Mouse (Mus musculus): ENCODE data around the gene H2-K1. TPM values are rescaled to one million over a fixed set of nuclear protein-coding genes. Genes with fewer than 3 reads are reported as not detected.

Gene H2-K1
- polyA plus RNA-seq, 1 experiment from 2014 or later, result 37.4 TPM

DNA sequence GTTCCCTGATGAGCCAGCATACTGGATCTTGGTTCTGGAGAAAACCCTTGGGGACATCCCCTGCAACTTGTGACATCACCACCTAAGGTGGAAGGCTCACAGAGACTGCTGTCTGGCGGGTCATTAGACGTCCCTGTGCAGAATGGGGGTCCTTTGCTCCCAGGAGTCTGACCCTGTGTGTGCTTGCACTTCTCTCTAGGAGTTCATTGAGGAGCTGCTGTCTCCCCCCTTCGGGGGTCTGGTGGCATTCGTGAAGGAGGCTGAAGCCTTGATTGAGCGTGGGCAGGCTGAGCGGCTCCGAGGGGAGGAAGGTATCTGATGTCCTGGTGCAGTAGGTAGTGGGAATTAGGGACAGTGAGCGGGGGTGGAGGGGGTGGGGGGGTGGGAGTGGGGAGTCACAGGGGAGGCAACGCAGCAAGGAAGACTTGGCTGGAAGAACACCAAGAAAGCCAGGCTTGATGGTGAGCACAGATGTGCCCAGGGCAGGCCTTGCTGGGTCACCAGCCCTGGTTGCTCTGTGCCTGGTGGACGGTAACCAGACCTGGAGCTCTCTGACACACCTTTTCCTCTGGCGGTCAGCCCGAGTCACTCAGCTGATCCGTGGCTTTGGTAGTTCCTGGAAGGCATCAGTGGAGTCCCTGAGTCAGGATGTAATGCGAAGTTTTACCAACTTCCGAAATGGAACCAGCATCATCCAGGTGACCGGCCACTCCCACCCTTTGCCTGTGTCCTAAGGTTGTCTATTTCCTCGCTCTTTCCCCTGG, 34.9 kb downstream of the H2-K1 start:
- Histone ChIP-seq H3K9ac (no peak overlapping the region), H3K36me3 (peaks cover 36% of the 10 kb centered on the region), H3K4me3 (no peak overlapping the region), H3K4me1 (replicated peaks) (no peaks in the 10 kb centered on the region), H3K27me3 (no peaks in the 10 kb centered on the region), H3K27ac (no peak overlapping the region), H3K9me3 (replicated peaks) (no peaks in the 10 kb centered on the region), H3K4me2 (no peak overlapping the region)
- WGBS, result 88% methylated on average over 17 of the region's 17 CpGs
- ATAC-seq (replicated peaks; ENCODE audit: insufficient number of reproducible peaks, insufficient read depth, low FRiP score, low read depth), result no peak

DNA sequence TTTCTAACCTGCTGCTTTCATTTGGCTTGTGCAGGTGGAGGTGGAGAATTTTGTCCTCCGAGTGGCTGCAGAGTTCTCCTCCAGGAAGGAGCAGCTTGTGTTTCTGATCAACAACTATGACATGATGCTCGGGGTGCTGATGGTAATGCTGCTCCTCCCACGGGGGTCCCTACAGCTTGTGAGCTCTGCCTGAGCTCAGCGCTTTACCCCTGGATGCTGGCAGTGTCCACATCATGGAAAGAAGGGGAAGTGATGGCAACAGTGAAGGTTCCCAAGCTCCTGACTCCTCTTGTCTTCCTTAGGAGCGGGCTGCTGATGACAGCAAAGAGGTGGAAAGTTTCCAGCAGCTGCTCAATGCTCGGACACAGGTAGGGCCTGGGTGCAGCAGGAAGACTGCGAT, 37.3 kb downstream of the H2-K1 start:
- no peak overlapping the region for H3K9ac ChIP-seq
- no peaks in the 10 kb centered on the region for H3K27me3 ChIP-seq
- H3K27ac ChIP-seq, result no peak overlapping the region
- no peak overlapping the region for H3K4me2 ChIP-seq
- no peaks in the 10 kb centered on the region for H3K4me1 ChIP-seq (replicated peaks)
- no peak for ATAC-seq (replicated peaks; ENCODE audit: insufficient number of reproducible peaks, insufficient read depth, low FRiP score, low read depth)
- H3K4me3 ChIP-seq, result no peak overlapping the region
- H3K36me3 ChIP-seq, result peaks cover 53% of the 10 kb centered on the region
- no peaks in the 10 kb centered on the region for H3K9me3 ChIP-seq (replicated peaks)
- WGBS, result 92% methylated on average over 7 of the region's 7 CpGs

DNA sequence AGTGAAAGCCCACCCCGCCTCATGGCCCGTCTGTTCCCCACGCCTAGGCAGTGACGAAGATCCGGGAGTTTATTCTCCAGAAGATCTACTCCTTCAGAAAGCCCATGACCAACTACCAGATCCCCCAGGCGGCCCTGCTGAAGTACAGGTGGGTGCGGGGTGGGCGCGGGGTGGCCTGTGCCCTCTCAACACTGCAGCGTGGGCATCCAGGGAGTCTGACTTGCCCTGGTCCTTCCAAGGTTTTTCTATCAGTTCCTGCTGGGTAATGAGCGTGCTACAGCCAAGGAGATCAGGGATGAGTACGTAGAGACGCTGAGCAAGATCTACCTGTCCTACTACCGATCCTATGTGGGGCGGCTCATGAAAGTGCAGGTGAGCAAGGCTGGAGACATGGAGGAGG, 40.2 kb downstream of the H2-K1 start:
- Histone ChIP-seq H3K4me3 (no peak overlapping the region), H3K27me3 (no peaks in the 10 kb centered on the region), H3K4me2 (no peak overlapping the region), H3K9ac (no peak overlapping the region), H3K4me1 (replicated peaks) (peaks cover 6% of the 10 kb centered on the region), H3K36me3 (peaks cover 45% of the 10 kb centered on the region), H3K9me3 (replicated peaks) (no peaks in the 10 kb centered on the region), H3K27ac (no peak overlapping the region)
- WGBS, result 88% methylated on average over 15 of the region's 15 CpGs
- ATAC-seq (replicated peaks; ENCODE audit: insufficient number of reproducible peaks, insufficient read depth, low FRiP score, low read depth), result no peak

DNA sequence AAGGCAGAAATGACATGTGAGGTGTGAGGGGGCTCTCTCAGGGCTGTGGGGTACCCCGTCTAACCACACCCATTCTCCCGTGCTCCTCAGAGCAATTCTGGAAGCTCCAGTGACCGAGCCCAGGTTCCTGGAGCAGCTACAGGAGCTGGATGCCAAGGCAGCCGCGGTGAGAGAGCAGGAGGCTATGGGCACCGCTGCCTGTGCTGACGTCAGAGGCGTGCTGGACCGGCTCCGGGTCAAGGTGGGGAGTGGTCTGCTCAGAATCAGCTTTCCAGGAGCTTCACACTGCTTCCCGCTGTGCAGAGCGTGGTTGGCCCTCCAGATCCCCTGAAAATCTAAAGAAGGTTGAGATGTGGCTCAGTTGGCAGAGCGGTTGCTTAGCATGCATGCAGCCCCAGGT, 41.0 kb downstream of the H2-K1 start:
- H3K4me3 ChIP-seq, result no peak overlapping the region
- H3K9me3 ChIP-seq (replicated peaks), result no peaks in the 10 kb centered on the region
- H3K4me1 ChIP-seq (replicated peaks), result peaks cover 12% of the 10 kb centered on the region
- peaks cover 43% of the 10 kb centered on the region for H3K36me3 ChIP-seq
- WGBS, result 93% methylated on average over 13 of the region's 13 CpGs
- no peak overlapping the region for H3K27ac ChIP-seq
- no peak overlapping the region for H3K9ac ChIP-seq
- no peak for ATAC-seq (replicated peaks; ENCODE audit: insufficient number of reproducible peaks, insufficient read depth, low FRiP score, low read depth)
- H3K27me3 ChIP-seq, result no peaks in the 10 kb centered on the region
- H3K4me2 ChIP-seq, result no peak overlapping the region

DNA sequence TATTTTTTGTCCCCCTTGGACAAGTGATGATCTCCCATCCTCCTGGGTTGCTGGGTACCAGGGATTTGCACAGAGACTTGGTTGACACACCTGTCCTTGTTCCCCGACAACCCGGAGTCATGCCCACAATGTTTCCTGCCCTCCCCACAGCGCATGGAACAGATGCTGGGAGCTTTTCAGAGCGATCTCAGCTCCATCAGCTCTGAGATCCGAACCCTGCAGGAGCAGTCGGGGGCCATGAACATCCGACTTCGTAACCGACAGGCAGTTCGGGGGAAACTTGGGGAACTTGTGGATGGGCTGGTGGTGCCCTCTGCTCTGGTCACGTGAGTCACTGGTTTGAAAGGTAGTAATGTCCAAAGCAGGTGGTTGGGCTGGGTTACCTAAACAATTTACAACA, 41.7 kb downstream of the H2-K1 start:
- H3K4me2 ChIP-seq, result no peak overlapping the region
- ATAC-seq (replicated peaks; ENCODE audit: insufficient number of reproducible peaks, insufficient read depth, low FRiP score, low read depth), result no peak
- peaks cover 41% of the 10 kb centered on the region for H3K36me3 ChIP-seq
- no peak overlapping the region for H3K9ac ChIP-seq
- H3K27ac ChIP-seq, result no peak overlapping the region
- no peaks in the 10 kb centered on the region for H3K27me3 ChIP-seq
- no peaks in the 10 kb centered on the region for H3K9me3 ChIP-seq (replicated peaks)
- H3K4me3 ChIP-seq, result no peak overlapping the region
- 93% methylated on average over 11 of the region's 11 CpGs for WGBS
- H3K4me1 ChIP-seq (replicated peaks), result peaks cover 19% of the 10 kb centered on the region

DNA sequence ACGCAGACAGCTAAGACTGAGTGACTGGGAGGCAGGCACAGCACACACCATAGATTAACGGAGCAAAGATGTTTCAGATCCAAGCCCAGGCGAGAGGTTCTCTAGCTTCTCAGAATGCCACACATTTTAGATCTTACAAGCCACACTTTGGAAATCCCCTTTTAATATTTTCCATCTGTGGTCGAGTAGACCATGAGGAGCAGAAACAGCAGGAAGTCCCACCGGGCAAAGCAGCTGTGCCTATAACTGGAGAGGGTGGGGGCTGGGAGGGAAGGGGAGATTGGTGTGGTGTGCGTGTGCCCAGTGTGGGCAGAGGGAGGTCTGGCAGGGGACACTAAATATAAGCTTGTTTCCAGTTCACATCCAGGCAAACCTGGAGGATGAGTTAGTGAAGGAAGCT, 42.7 kb downstream of the H2-K1 start:
- no peak overlapping the region for H3K9ac ChIP-seq
- H3K27me3 ChIP-seq, result no peaks in the 10 kb centered on the region
- peaks cover 41% of the 10 kb centered on the region for H3K36me3 ChIP-seq
- 84% methylated on average over 6 of the region's 6 CpGs for WGBS
- ATAC-seq (replicated peaks; ENCODE audit: insufficient number of reproducible peaks, insufficient read depth, low FRiP score, low read depth), result no peak
- no peak overlapping the region for H3K4me2 ChIP-seq
- H3K4me3 ChIP-seq, result no peak overlapping the region
- H3K27ac ChIP-seq, result no peak overlapping the region
- no peaks in the 10 kb centered on the region for H3K9me3 ChIP-seq (replicated peaks)
- H3K4me1 ChIP-seq (replicated peaks), result peaks cover 28% of the 10 kb centered on the region

DNA sequence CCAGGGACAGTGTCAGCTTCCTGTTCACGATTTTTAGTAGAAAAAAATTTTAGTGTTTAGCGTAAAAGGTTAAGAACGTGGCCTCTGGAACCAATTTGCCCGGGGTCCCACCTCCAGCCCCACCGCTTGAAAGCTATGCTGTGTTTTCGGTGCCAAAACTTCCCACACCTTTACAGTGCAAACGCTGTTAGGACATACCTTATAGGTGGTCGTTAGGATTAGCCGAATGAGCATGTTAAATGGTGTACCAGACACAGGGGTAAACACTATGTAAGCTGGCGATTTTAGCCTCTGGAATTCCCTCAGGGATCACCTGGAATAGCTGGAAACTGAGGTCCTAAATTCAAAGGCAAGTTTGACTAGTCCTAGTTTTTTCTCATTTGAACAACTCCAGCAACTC, 43.8 kb downstream of the H2-K1 start:
- H3K4me2 ChIP-seq, result peak overlapping the region; percentile 74

DNA sequence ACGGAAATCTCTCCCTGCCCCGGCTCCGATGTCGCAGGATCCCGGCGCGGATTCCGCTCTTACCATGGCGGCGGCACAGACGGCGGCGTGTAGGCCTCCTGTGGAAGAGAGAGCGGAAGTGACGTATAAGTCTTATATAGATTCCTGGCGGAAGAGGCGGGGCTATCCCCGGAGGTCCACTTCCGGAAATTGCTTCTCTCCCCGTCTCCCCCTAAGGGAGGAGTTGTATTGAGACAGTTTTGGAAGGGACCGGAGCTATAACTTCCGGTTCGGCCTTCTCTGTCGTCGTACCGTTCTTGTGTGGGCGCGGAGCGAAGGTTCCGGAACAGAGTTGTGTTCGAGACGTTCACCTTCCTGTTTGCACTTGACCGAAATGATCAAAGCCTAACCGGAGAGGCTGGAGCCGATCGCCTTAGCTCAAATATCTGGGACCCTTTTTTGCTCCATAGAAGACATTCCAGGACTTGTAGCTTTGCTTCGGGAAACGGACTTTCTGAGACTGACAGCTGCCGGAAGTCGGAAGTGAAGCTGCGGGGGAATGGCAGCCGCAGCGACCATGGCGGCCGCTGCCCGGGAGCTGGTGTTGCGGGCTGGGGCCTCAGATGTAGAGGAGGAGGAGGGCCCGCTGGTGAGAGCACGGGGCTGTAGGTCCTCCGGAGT, 44.5 kb downstream of the H2-K1 start, which contains the start of the genes Vps52 and Rps18:
Gene Vps52 (plus strand): TSS at position 258 of the 660 bp plus-strand sequence.
Gene Rps18 (minus strand): TSS at position 447 of the 660 bp plus-strand sequence.
- Histone ChIP-seq H3K27me3 (no peaks in the 10 kb centered on the region), H3K36me3 (peaks cover 46% of the 10 kb centered on the region), H3K4me2 (peak within 1 kb of the TSS; percentile 74), H3K9me3 (replicated peaks) (no peaks in the 10 kb centered on the region), H3K4me1 (replicated peaks) (peaks cover 44% of the 10 kb centered on the region), H3K9ac (peak within 1 kb of the TSS; percentile 91), H3K4me3 (peak within 1 kb of the TSS; percentile 84), H3K27ac (peak within 1 kb of the TSS; percentile 87)
- under 1% methylated on average over 50 of the region's 50 CpGs for WGBS
- ATAC-seq (replicated peaks; ENCODE audit: insufficient number of reproducible peaks, insufficient read depth, low FRiP score, low read depth), result peak; percentile 88

More for the DNA sequence above, 43.8 kb downstream of the H2-K1 start:
- peak overlapping the region; percentile 72 for H3K9ac ChIP-seq
- no peaks in the 10 kb centered on the region for H3K27me3 ChIP-seq
- H3K4me1 ChIP-seq (replicated peaks), result peaks cover 38% of the 10 kb centered on the region
- peaks cover 51% of the 10 kb centered on the region for H3K36me3 ChIP-seq
- H3K9me3 ChIP-seq (replicated peaks), result no peaks in the 10 kb centered on the region
- no peak for ATAC-seq (replicated peaks; ENCODE audit: insufficient number of reproducible peaks, insufficient read depth, low FRiP score, low read depth)
- 6% methylated on average over 10 of the region's 10 CpGs for WGBS
- H3K27ac ChIP-seq, result peak overlapping the region; percentile 87
- H3K4me3 ChIP-seq, result peak overlapping the region; percentile 84

DNA sequence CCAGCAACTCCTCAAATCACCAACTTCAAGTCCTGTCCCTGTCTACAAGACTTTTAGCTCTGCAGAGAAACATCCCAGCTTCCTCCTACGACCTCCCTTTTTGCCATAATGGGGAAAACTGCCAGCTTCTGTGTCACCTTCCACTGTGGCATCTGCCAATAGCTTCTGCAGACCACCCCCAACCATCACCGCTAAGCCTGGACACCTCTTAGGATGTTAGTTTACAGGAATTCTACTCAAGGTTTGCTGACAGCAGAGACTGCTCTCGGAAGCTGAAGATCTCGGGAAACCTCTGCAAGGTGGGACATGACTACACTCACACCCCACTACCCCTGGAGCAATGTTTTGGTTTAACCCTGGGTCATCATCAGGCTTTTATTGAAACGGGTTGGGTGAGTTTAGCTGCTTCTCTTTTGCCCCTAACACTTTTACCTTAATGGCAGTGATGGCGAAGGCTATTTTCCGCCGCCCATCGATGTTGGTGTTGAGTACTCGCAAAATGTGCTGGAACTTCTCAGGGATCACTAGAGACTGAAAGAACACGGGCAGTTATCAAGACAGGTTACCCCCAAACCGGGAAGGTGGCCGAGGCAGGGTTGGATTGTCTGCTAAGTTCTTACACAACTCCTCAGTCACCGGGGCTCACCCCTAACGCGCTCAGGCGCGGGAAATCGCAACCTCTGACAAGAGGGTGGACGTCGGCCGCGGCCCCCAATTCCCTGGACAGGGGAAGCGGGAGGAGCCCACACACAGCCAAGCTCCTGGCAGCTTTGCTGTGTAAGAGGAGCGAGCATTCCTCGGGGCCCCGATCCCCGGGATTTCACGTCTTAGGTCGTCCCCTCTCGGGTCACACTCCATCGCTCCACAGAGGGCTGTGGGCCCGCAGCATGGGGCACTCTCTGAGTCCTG, 45.2 kb downstream of the H2-K1 start:
- peak overlapping the region; percentile 86 for H3K27ac ChIP-seq
- H3K4me2 ChIP-seq, result peak overlapping the region; percentile 72
- peak overlapping the region; percentile 91 for H3K9ac ChIP-seq
- H3K27me3 ChIP-seq, result no peaks in the 10 kb centered on the region
- WGBS, result under 1% methylated on average over 33 of the region's 33 CpGs
- H3K4me1 ChIP-seq (replicated peaks), result peaks cover 52% of the 10 kb centered on the region
- peak overlapping the region; percentile 84 for H3K4me3 ChIP-seq
- no peaks in the 10 kb centered on the region for H3K9me3 ChIP-seq (replicated peaks)
- H3K36me3 ChIP-seq, result peaks cover 40% of the 10 kb centered on the region
- peak; percentile 25 for ATAC-seq (replicated peaks; ENCODE audit: insufficient number of reproducible peaks, insufficient read depth, low FRiP score, low read depth)

DNA sequence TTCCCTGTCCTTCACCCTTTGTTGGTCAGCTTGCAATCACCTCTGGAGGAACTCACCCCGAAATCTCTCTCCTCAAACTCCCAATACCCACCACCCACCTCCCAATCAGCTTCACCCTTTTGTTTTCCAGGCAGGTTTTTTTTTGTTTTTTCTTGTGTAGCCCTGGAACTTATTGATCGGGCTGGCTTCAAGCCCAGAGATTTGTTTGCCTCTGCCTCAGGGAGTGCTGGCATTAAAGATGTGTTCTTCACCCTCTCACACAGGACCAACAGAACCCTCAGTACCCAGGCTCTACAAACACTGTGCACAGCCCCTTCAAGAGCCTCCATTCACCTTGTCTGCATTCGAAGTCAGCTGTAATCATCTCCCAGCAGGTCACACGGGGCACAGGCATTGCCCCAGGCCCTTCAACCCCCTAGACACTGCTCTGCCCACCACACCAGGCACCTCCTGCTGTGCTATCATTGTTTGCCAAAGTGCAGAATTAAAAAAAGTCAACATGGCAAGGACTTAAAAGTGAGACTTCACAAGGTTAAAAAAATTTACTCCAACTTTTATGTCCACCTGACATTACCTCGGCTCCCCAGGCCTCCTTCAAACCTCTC, 46.1 kb downstream of the H2-K1 start:
- Histone ChIP-seq H3K27me3 (no peaks in the 10 kb centered on the region), H3K4me2 (peak overlapping the region; percentile 72), H3K4me3 (peak overlapping the region; percentile 84), H3K27ac (peak overlapping the region; percentile 86; the same call in 1 of the 2 replicates), H3K9ac (peak overlapping the region; percentile 91), H3K9me3 (replicated peaks) (no peaks in the 10 kb centered on the region), H3K4me1 (replicated peaks) (peaks cover 58% of the 10 kb centered on the region), H3K36me3 (peaks cover 31% of the 10 kb centered on the region)
- ATAC-seq (replicated peaks; ENCODE audit: insufficient number of reproducible peaks, insufficient read depth, low FRiP score, low read depth), result no peak
- whole genome bisulfite sequencing, result 36% methylated on average over 5 of the region's 5 CpGs

All from heart, embryonic 15.5 days (tissue).